Mouse (Mus musculus): ENCODE measurements around the gene Myadml2.

DNA sequence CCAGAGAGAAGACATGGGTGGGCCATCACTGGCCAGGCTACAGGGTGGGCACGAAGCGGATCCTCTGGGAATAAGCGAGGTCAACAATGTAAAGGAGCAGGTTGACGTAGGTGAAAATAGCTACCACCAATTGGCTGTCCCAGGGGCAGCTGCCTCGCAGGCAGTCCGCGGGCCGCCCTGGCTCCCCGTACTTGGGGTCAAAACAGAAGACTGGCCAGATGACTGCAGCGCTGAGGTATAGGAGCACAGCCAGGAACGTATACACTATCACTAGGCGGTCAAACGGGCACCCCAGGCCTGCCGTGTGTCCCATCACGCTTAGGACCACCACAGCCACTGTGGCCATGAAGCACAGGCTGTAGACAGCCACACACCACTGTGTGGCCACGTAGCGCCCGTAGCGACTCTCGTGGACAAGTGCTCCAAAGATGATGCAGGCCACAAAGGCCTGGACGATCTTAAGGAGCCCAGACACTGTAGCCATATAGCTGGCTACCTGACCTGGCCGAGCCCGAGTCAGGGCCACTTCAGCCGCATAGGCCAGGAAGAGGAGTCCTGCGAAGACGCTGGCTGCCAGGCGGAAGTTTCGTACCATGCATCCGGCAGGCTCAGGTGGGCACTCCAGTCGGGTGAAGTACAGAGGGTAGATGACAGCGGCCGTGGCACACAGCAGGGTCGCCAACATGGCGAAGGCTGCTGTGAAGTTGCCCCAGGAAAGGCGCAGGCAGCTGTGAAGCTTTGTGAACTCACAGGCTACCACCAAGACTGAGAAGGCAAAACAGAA, 719 bp downstream of the Myadml2 start:
- TF ChIP-seq SIN3A (IDR thresholded peaks at IDR 0.05; ENCODE audit: low read length) (no peak), CTCF (IDR thresholded peaks at IDR 0.05 in 2 of 3, conservative IDR thresholded peaks at IDR 0.05 in 1 of 3; ENCODE audit: control insufficient read depth in 1 of 3, insufficient read depth in 1 of 3, low read depth in 2 of 3, low read length in 3 of 3, poor library complexity in 1 of 3, severe bottlenecking in 1 of 3) (no peak), RAD21 (IDR thresholded peaks at IDR 0.05; ENCODE audit: low read depth, low read length) (no peak), NRF1 (IDR thresholded peaks at IDR 0.05; ENCODE audit: insufficient read depth, low read depth, low read length, poor library complexity, severe bottlenecking) (no peak), JUND (IDR thresholded peaks at IDR 0.05; ENCODE audit: low read depth, low read length) (no peak), POLR2A (IDR thresholded peaks at IDR 0.05; ENCODE audit: control insufficient read depth in 1 of 2, insufficient read depth in 1 of 2, low read depth in 1 of 2, low read length in 2 of 2, poor library complexity in 1 of 2) (no peak), GABPA (IDR thresholded peaks at IDR 0.05; ENCODE audit: low read depth, low read length) (no peak), SMC3 (IDR thresholded peaks at IDR 0.05; ENCODE audit: low read depth, low read length) (no peak), ZC3H11A (IDR thresholded peaks at IDR 0.05; ENCODE audit: low read depth, low read length) (no peak), BHLHE40 (IDR thresholded peaks at IDR 0.05; ENCODE audit: borderline replicate concordance, low read depth, low read length) (no peak), E2F4 (IDR thresholded peaks at IDR 0.05; ENCODE audit: borderline replicate concordance, low read depth, low read length) (no peak), ZNF384 (IDR thresholded peaks at IDR 0.05; ENCODE audit: low read depth, low read length) (no peak), EP300 (IDR thresholded peaks at IDR 0.05; ENCODE audit: low read depth in 1 of 2, low read length in 2 of 2) (no peak)

All from MEL (cell line).